Mouse (Mus musculus) activated CD4-positive, CD25-positive, alpha-beta regulatory T cell, adult 4 months (primary cell): ENCODE results near the gene Pcyox1. TPM values are rescaled to one million over a fixed set of nuclear protein-coding genes. Genes with fewer than 3 reads are reported as not detected.
"Not testable (repeated sequence)": the region's sequence is repeated elsewhere in the genome, so short reads cannot be mapped to it uniquely, and the experiment has no call there.

ENCODE experiments used
- ATAC-seq: one replicate; pipeline ENCODE4 v1.8.0; 2017
- polyA plus RNA-seq, 2 experiments: library from polyadenylated mRNA; unstranded; fragments of 100-300 nt; shearing (Covaris generic); gene quantifications; one replicate each; pipeline ENCODE4 v1.2.1; 2017

The Pcyox1 gene
- polyA plus RNA-seq, 2 experiments from 2014 or later = 5.3 to 6.9 TPM

GRCm38 (mm10) chr6:86365371-86366124 lies 31.4 kb downstream of the Pcyox1 start, which contains the start of gene Fam136a:
Gene Fam136a (plus strand): TSS chr6:86365646.
- ATAC-seq = peak; percentile 85

- peak; percentile 28 for ATAC-seq
These were observed 32.4 kb downstream of the Pcyox1 start for GRCm38 (mm10) chr6:86364442-86365141.

- ATAC-seq = no peak
These were observed 35.6 kb downstream of the Pcyox1 start for GRCm38 (mm10) chr6:86361373-86361772.

- ATAC-seq = no peak
These were observed 36.3 kb downstream of the Pcyox1 start for GRCm38 (mm10) chr6:86360691-86361090.

GRCm38 (mm10) chr6:86356956-86357355 lies 40.0 kb downstream of the Pcyox1 start:
- ATAC-seq = no peak

DNA sequence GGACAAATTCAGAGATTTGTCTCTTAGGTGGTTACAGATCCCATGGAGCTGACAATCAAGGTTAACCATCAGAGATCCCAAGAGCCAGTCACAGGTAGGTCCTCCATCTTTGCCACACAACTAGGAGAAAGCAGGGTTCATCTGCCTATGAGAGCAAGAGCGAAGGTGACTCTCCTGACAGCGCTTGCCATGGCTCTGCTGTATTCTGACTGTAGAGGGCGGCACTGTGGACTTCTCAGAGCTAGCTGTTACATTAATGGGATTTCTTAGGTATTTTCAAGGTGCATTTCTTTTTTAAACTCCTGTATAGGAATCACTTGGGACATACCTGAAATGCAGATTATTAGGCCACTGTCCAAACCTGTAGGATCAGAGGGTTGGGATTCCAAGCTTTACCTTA lies 42.0 kb downstream of the Pcyox1 start:
- no peak for ATAC-seq

- ATAC-seq = no peak
These were observed 47.7 kb downstream of the Pcyox1 start for GRCm38 (mm10) chr6:86349257-86349656.

DNA sequence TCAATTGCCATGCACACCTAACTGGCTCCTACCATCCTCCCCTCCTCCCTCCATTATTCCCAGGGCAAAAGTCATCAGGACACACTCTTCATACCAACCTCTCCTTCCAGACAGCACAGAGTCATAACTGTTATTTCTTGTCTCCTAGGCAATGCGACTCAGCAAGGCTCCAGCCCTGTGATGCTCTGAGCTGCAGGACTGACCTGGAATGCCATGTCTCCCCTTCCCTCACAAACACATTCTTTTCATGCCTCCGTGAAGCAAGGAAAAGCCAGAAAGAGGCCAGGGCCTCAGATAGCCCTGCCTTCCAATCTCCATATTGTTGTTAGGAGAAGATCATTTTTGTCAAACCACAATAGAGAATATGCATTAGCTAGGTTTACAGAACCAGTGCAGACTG lies 50.9 kb downstream of the Pcyox1 start:
- no peak for ATAC-seq

- ATAC-seq = no peak
These were observed 53.3 kb downstream of the Pcyox1 start for GRCm38 (mm10) chr6:86343656-86344055.

DNA sequence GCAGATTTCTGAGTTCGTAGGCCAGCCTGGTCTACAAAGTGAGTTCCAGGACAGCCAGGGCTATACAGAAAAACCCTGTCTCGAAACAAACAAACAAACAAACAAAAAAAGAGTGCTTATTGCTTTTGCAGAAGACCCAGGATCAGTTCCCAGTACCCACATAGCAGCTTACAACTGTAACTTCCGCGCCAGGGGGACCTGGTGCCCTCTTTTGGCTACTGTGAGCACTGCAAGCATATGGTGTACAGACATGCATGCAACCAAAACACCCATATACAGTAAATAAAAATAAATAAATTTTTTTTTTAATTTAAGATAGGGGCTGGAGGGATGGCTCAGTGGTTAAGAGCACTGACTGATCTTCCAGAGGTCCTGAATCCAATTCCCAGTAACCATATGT lies 60.6 kb downstream of the Pcyox1 start:
- not testable (repeated sequence) for ATAC-seq

Other genes with a start within 250 kb of the Pcyox1 start
- gene Tgfa, start 201.9 kb downstream of the Pcyox1 start, polyA plus RNA-seq = not detected
- gene Fam136a, start 31.5 kb downstream of the Pcyox1 start, polyA plus RNA-seq = 10 to 100 TPM; 51.4 to 61.1 TPM
- 100 to 1,000 TPM; 383 to 452 TPM for gene Snrpg, start 25.9 kb downstream of the Pcyox1 start, polyA plus RNA-seq
- 100 to 1,000 TPM in 1 of 2 experiments, 10 to 100 TPM in 1; 96.7 to 104 TPM for gene Tia1, start 7.1 kb upstream of the Pcyox1 start, polyA plus RNA-seq
- gene Gm44790, start 29.5 kb upstream of the Pcyox1 start, polyA plus RNA-seq = not detected
- 10 to 100 TPM; 25.1 to 26.1 TPM for gene C87436, start 41.2 kb upstream of the Pcyox1 start, polyA plus RNA-seq
- 10 to 100 TPM; 35.3 to 39.2 TPM for gene Pcbp1, start 129.2 kb upstream of the Pcyox1 start, polyA plus RNA-seq
- gene Asprv1, start 231.0 kb upstream of the Pcyox1 start, polyA plus RNA-seq = under 1 TPM; 0.29 to 0.31 TPM